Mouse (Mus musculus): ENCODE results near the gene Mtch1. TPM values are rescaled to one million over a fixed set of nuclear protein-coding genes. Genes with fewer than 3 reads are reported as not detected.

Gene Mtch1
- polyA plus RNA-seq, 1 experiment from 2014 or later: 530 TPM

- Histone ChIP-seq H3K27ac (no peak overlapping the region), H3K9me3 (ENCODE audit: control insufficient read depth, low read length) (no peaks in the 10 kb centered on the region), H3K4me2 (replicated peaks) (no peak overlapping the region), H3K9ac (no peak overlapping the region), H3K4me1 (replicated peaks; ENCODE audit: control insufficient read depth, insufficient read depth, low read length) (no peaks in the 10 kb centered on the region; the same call in 1 of the 2 replicates), H3K27me3 (ENCODE audit: control insufficient read depth, insufficient read depth, low read length) (no peaks in the 10 kb centered on the region), H3K36me3 (replicated peaks; ENCODE audit: control insufficient read depth, insufficient read depth) (no peaks in the 10 kb centered on the region), H3K4me3 (replicated peaks; ENCODE audit: low read length) (no peak overlapping the region)
- 17% methylated on average over 6 of the region's 7 CpGs for WGBS
- no peak for ATAC-seq (ENCODE audit: low FRiP score)
- DNase-seq (ENCODE audit: low spot score): no peak
Observed at GRCm38 (mm10) chr17:29368726-29369125, 21.0 kb upstream of the Mtch1 start.

- 93% methylated on average over 13 of the region's 13 CpGs for WGBS
- Histone ChIP-seq H3K27ac (no peak overlapping the region), H3K4me3 (replicated peaks; ENCODE audit: low read length) (no peak overlapping the region), H3K9ac (no peak overlapping the region), H3K4me1 (replicated peaks; ENCODE audit: control insufficient read depth, insufficient read depth, low read length) (no peaks in the 10 kb centered on the region), H3K9me3 (ENCODE audit: control insufficient read depth, low read length) (no peaks in the 10 kb centered on the region), H3K4me2 (replicated peaks) (no peak overlapping the region), H3K27me3 (ENCODE audit: control insufficient read depth, insufficient read depth, low read length) (no peaks in the 10 kb centered on the region), H3K36me3 (replicated peaks; ENCODE audit: control insufficient read depth, insufficient read depth) (no peaks in the 10 kb centered on the region)
- DNase-seq (ENCODE audit: low spot score): no peak
- no peak for ATAC-seq (ENCODE audit: low FRiP score)
Observed at GRCm38 (mm10) chr17:29365105-29365621, 17.4 kb upstream of the Mtch1 start.

- Histone ChIP-seq H3K4me3 (replicated peaks; ENCODE audit: low read length) (no peak overlapping the region), H3K27me3 (ENCODE audit: control insufficient read depth, insufficient read depth, low read length) (no peaks in the 10 kb centered on the region), H3K4me2 (replicated peaks) (no peak overlapping the region), H3K36me3 (replicated peaks; ENCODE audit: control insufficient read depth, insufficient read depth) (no peaks in the 10 kb centered on the region), H3K9ac (no peak overlapping the region), H3K27ac (no peak overlapping the region), H3K9me3 (ENCODE audit: control insufficient read depth, low read length) (no peaks in the 10 kb centered on the region), H3K4me1 (replicated peaks; ENCODE audit: control insufficient read depth, insufficient read depth, low read length) (no peaks in the 10 kb centered on the region)
- 82% methylated on average over 8 of the region's 8 CpGs for WGBS
- DNase-seq (ENCODE audit: low spot score) (no peak), ATAC-seq (ENCODE audit: low FRiP score) (no peak)
Observed at GRCm38 (mm10) chr17:29363109-29363508, 15.4 kb upstream of the Mtch1 start.

GRCm38 (mm10) chr17:29361982-29362691, 14.4 kb upstream of the Mtch1 start:
- Histone ChIP-seq H3K27ac (no peak overlapping the region), H3K36me3 (replicated peaks; ENCODE audit: control insufficient read depth, insufficient read depth) (no peaks in the 10 kb centered on the region), H3K27me3 (ENCODE audit: control insufficient read depth, insufficient read depth, low read length) (no peaks in the 10 kb centered on the region), H3K9me3 (ENCODE audit: control insufficient read depth, low read length) (no peaks in the 10 kb centered on the region), H3K9ac (no peak overlapping the region), H3K4me1 (replicated peaks; ENCODE audit: control insufficient read depth, insufficient read depth, low read length) (peaks cover 5% of the 10 kb centered on the region; the same call in 1 of the 2 replicates), H3K4me3 (replicated peaks; ENCODE audit: low read length) (no peak overlapping the region), H3K4me2 (replicated peaks) (no peak overlapping the region)
- 59% methylated on average over 8 of the region's 8 CpGs for WGBS
- ATAC-seq (ENCODE audit: low FRiP score): no peak
- no peak for DNase-seq (ENCODE audit: low spot score)

- Histone ChIP-seq H3K27me3 (ENCODE audit: control insufficient read depth, insufficient read depth, low read length) (no peaks in the 10 kb centered on the region), H3K4me1 (replicated peaks; ENCODE audit: control insufficient read depth, insufficient read depth, low read length) (peaks cover 19% of the 10 kb centered on the region), H3K4me3 (replicated peaks; ENCODE audit: low read length) (no peak within 1 kb of the TSS), H3K36me3 (replicated peaks; ENCODE audit: control insufficient read depth, insufficient read depth) (no peaks in the 10 kb centered on the region), H3K4me2 (replicated peaks) (no peak within 1 kb of the TSS), H3K27ac (no peak within 1 kb of the TSS), H3K9ac (no peak within 1 kb of the TSS), H3K9me3 (ENCODE audit: control insufficient read depth, low read length) (no peaks in the 10 kb centered on the region)
- ATAC-seq (ENCODE audit: low FRiP score) (no peak), DNase-seq (ENCODE audit: low spot score) (no peak)
- WGBS: 26% methylated on average over 5 of the region's 5 CpGs
Observed at GRCm38 (mm10) chr17:29360761-29361221, 13.1 kb upstream of the Mtch1 start, which contains the start of gene Fgd2. Gene Fgd2, plus strand, starts transcription at chr17:29360914.

GRCm38 (mm10) chr17:29358928-29359327, 11.2 kb upstream of the Mtch1 start:
- no peak for ATAC-seq (ENCODE audit: low FRiP score)
- 69% methylated on average over 3 of the region's 3 CpGs for WGBS
- DNase-seq (ENCODE audit: low spot score): no peak

GRCm38 (mm10) chr17:29356882-29357281, 9.1 kb upstream of the Mtch1 start:
- H3K4me3 ChIP-seq (replicated peaks; ENCODE audit: low read length): peak overlapping the region; percentile 29
- peak; percentile 43 for ATAC-seq (ENCODE audit: low FRiP score)

More at GRCm38 (mm10) chr17:29358928-29359327, 11.2 kb upstream of the Mtch1 start:
- H3K4me1 ChIP-seq (replicated peaks; ENCODE audit: control insufficient read depth, insufficient read depth, low read length): peaks cover 29% of the 10 kb centered on the region
- H3K36me3 ChIP-seq (replicated peaks; ENCODE audit: control insufficient read depth, insufficient read depth): no peaks in the 10 kb centered on the region
- no peaks in the 10 kb centered on the region for H3K27me3 ChIP-seq (ENCODE audit: control insufficient read depth, insufficient read depth, low read length)
- H3K27ac ChIP-seq: no peak overlapping the region
- H3K9ac ChIP-seq: no peak overlapping the region
- no peak overlapping the region for H3K4me3 ChIP-seq (replicated peaks; ENCODE audit: low read length)
- H3K9me3 ChIP-seq (ENCODE audit: control insufficient read depth, low read length): no peaks in the 10 kb centered on the region
- H3K4me2 ChIP-seq (replicated peaks): no peak overlapping the region

GRCm38 (mm10) chr17:29356479-29356856, 8.7 kb upstream of the Mtch1 start:
- Histone ChIP-seq H3K9me3 (ENCODE audit: control insufficient read depth, low read length) (no peaks in the 10 kb centered on the region), H3K4me2 (replicated peaks) (peak overlapping the region; percentile 73), H3K4me1 (replicated peaks; ENCODE audit: control insufficient read depth, insufficient read depth, low read length) (peaks cover 29% of the 10 kb centered on the region), H3K9ac (peak overlapping the region; percentile 63), H3K36me3 (replicated peaks; ENCODE audit: control insufficient read depth, insufficient read depth) (no peaks in the 10 kb centered on the region), H3K27me3 (ENCODE audit: control insufficient read depth, insufficient read depth, low read length) (no peaks in the 10 kb centered on the region), H3K4me3 (replicated peaks; ENCODE audit: low read length) (peak overlapping the region; percentile 29), H3K27ac (peak overlapping the region; percentile 96)
- DNase-seq (ENCODE audit: low spot score) (peak; percentile 82), ATAC-seq (ENCODE audit: low FRiP score) (peak; percentile 96)
- WGBS: 3% methylated on average over 11 of the region's 11 CpGs

More at GRCm38 (mm10) chr17:29356882-29357281, 9.1 kb upstream of the Mtch1 start:
- Histone ChIP-seq H3K27me3 (ENCODE audit: control insufficient read depth, insufficient read depth, low read length) (no peaks in the 10 kb centered on the region), H3K27ac (peak overlapping the region; percentile 96), H3K9ac (peak overlapping the region; percentile 63), H3K4me1 (replicated peaks; ENCODE audit: control insufficient read depth, insufficient read depth, low read length) (peaks cover 29% of the 10 kb centered on the region), H3K4me2 (replicated peaks) (peak overlapping the region; percentile 73), H3K36me3 (replicated peaks; ENCODE audit: control insufficient read depth, insufficient read depth) (no peaks in the 10 kb centered on the region), H3K9me3 (ENCODE audit: control insufficient read depth, low read length) (no peaks in the 10 kb centered on the region)
- DNase-seq (ENCODE audit: low spot score): no peak
- WGBS: 2% methylated on average over 9 of the region's 9 CpGs

- Histone ChIP-seq H3K9ac (peak overlapping the region; percentile 63), H3K4me1 (replicated peaks; ENCODE audit: control insufficient read depth, insufficient read depth, low read length) (peaks cover 29% of the 10 kb centered on the region), H3K27ac (peak overlapping the region; percentile 96), H3K4me3 (replicated peaks; ENCODE audit: low read length) (peak overlapping the region; percentile 29), H3K36me3 (replicated peaks; ENCODE audit: control insufficient read depth, insufficient read depth) (no peaks in the 10 kb centered on the region), H3K27me3 (ENCODE audit: control insufficient read depth, insufficient read depth, low read length) (no peaks in the 10 kb centered on the region), H3K4me2 (replicated peaks) (peak overlapping the region; percentile 73), H3K9me3 (ENCODE audit: control insufficient read depth, low read length) (no peaks in the 10 kb centered on the region)
- ATAC-seq (ENCODE audit: low FRiP score) (peak; percentile 56), DNase-seq (ENCODE audit: low spot score) (peak; percentile 53)
- WGBS: 5% methylated on average over 17 of the region's 17 CpGs
Observed at GRCm38 (mm10) chr17:29355841-29356478, 8.2 kb upstream of the Mtch1 start.
